Mouse (Mus musculus): ENCODE measurements around the gene Dhdh. TPM values are rescaled to one million over a fixed set of nuclear protein-coding genes. Genes with fewer than 3 reads are reported as not detected.

The Dhdh gene
- polyA plus RNA-seq, 1 experiment from 2014 or later: 5.8 TPM

- H3K9ac ChIP-seq (ENCODE audit: low read depth, low read length): peak overlapping the region; percentile 94
- H3K27me3 ChIP-seq (replicated peaks; ENCODE audit: control insufficient read depth, insufficient read depth, low read length): no peaks in the 10 kb centered on the region
- peak overlapping the region; percentile 96 for H3K27ac ChIP-seq (ENCODE audit: low read depth, low read length)
- no peaks in the 10 kb centered on the region for H3K9me3 ChIP-seq (ENCODE audit: control insufficient read depth, low read length)
- no peak for DNase-seq (ENCODE audit: low spot score)
- WGBS: 45% methylated on average over 9 of the region's 9 CpGs
- peaks cover 24% of the 10 kb centered on the region for H3K36me3 ChIP-seq (ENCODE audit: control insufficient read depth, insufficient read depth, low read length)
- H3K4me1 ChIP-seq (replicated peaks; ENCODE audit: control insufficient read depth, insufficient read depth, low read length): peaks cover 39% of the 10 kb centered on the region
- no peak for ATAC-seq (replicated peaks; ENCODE audit: low FRiP score)
- peak overlapping the region; percentile 98 for H3K4me2 ChIP-seq
- H3K4me3 ChIP-seq (ENCODE audit: low read depth, low read length): peak overlapping the region; percentile 89
Observed at GRCm38 (mm10) chr7:45456721-45457203, 31.8 kb downstream of the Dhdh start.

GRCm38 (mm10) chr7:45455932-45456696 lies 32.5 kb downstream of the Dhdh start:
- Histone ChIP-seq H3K4me2 (no peak overlapping the region), H3K9me3 (ENCODE audit: control insufficient read depth, low read length) (no peaks in the 10 kb centered on the region), H3K4me3 (ENCODE audit: low read depth, low read length) (0 out of 2 replicates have a peak overlapping the region, but pooled peaks have one; percentile 89), H3K4me1 (replicated peaks; ENCODE audit: control insufficient read depth, insufficient read depth, low read length) (peaks cover 37% of the 10 kb centered on the region), H3K9ac (ENCODE audit: low read depth, low read length) (no peak overlapping the region), H3K27ac (ENCODE audit: low read depth, low read length) (peak overlapping the region; percentile 96), H3K27me3 (replicated peaks; ENCODE audit: control insufficient read depth, insufficient read depth, low read length) (no peaks in the 10 kb centered on the region), H3K36me3 (ENCODE audit: control insufficient read depth, insufficient read depth, low read length) (peaks cover 23% of the 10 kb centered on the region)
- ATAC-seq (replicated peaks; ENCODE audit: low FRiP score): no peak
- WGBS: 77% methylated on average over 13 of the region's 13 CpGs
- DNase-seq (ENCODE audit: low spot score): no peak

- peaks cover 26% of the 10 kb centered on the region for H3K4me1 ChIP-seq (replicated peaks; ENCODE audit: control insufficient read depth, insufficient read depth, low read length)
- no peak overlapping the region for H3K9ac ChIP-seq (ENCODE audit: low read depth, low read length)
- no peaks in the 10 kb centered on the region for H3K27me3 ChIP-seq (replicated peaks; ENCODE audit: control insufficient read depth, insufficient read depth, low read length)
- WGBS: 88% methylated on average over 15 of the region's 15 CpGs
- no peak overlapping the region for H3K4me3 ChIP-seq (ENCODE audit: low read depth, low read length)
- H3K9me3 ChIP-seq (ENCODE audit: control insufficient read depth, low read length): no peaks in the 10 kb centered on the region
- DNase-seq (ENCODE audit: low spot score) (no peak), ATAC-seq (replicated peaks; ENCODE audit: low FRiP score) (no peak)
- no peak overlapping the region for H3K4me2 ChIP-seq
- H3K36me3 ChIP-seq (ENCODE audit: control insufficient read depth, insufficient read depth, low read length): peaks cover 23% of the 10 kb centered on the region
- H3K27ac ChIP-seq (ENCODE audit: low read depth, low read length): no peak overlapping the region
Observed at GRCm38 (mm10) chr7:45454971-45455370, 33.6 kb downstream of the Dhdh start.

DNA sequence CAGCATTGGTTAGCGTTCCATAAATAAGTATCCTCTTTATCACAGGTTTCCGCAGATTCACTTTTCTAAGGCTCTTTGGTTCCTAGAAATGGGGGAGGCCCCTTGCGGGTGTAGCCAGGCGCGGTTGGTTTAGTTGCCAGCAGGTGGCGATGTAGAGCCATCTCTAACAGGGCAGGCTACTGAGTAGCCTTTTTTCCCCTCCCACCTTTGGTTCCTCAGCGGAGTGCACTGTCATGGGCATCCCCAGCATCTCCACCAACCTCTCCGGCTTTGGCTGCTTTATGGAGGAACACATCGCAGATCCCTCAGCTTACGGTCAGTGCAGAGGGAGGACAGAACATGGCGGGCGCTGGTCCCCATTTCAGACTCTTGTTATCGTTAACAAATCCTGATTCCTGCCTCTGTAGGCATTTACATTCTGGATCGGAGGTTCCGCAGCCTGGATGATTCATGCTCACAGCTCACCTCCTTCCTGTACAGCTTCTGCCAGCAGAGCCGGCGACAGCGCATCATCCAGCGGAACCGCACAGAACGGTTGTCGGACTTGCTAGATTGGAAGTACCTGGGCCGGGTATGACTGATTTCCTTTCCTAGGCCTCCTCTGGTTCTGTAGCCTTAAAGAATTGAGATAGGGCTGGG lies 37.1 kb downstream of the Dhdh start:
- peak; percentile 80 for DNase-seq (ENCODE audit: low spot score)
- Histone ChIP-seq H3K36me3 (ENCODE audit: control insufficient read depth, insufficient read depth, low read length) (peaks cover 14% of the 10 kb centered on the region), H3K4me3 (ENCODE audit: low read depth, low read length) (no peak overlapping the region), H3K4me1 (replicated peaks; ENCODE audit: control insufficient read depth, insufficient read depth, low read length) (peaks cover 4% of the 10 kb centered on the region), H3K9ac (ENCODE audit: low read depth, low read length) (no peak overlapping the region), H3K4me2 (no peak overlapping the region; the same call in 1 of the 2 replicates), H3K9me3 (ENCODE audit: control insufficient read depth, low read length) (no peaks in the 10 kb centered on the region), H3K27me3 (replicated peaks; ENCODE audit: control insufficient read depth, insufficient read depth, low read length) (no peaks in the 10 kb centered on the region), H3K27ac (ENCODE audit: low read depth, low read length) (no peak overlapping the region)
- 49% methylated on average over 23 of the region's 23 CpGs for WGBS
- ATAC-seq (replicated peaks; ENCODE audit: low FRiP score): peak; percentile 75

DNA sequence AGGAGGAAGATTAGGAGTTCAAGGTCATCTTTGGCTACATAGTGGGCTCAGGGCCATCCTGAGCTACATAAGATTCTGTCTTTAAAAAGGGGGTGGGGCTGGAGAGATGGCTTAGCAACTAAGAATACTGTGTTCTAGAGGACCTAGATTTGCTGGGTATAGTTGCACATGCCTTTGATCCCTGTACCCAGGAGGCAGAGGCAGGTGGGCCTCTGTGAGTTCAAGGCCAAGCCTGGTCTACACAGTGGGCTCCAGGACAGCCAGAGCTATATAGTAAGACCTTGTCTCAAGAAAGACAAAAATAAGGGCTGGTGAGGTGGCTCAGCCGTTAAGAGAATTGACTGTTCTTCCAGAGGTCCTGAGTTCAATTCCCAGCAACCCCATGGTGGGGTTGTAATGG lies 38.6 kb downstream of the Dhdh start:
- ATAC-seq (replicated peaks; ENCODE audit: low FRiP score) (no peak), DNase-seq (ENCODE audit: low spot score) (no peak)
- no peak overlapping the region for H3K4me3 ChIP-seq (ENCODE audit: low read depth, low read length)
- H3K4me2 ChIP-seq: no peak overlapping the region
- H3K9ac ChIP-seq (ENCODE audit: low read depth, low read length): no peak overlapping the region
- H3K4me1 ChIP-seq (replicated peaks; ENCODE audit: control insufficient read depth, insufficient read depth, low read length): peaks cover 4% of the 10 kb centered on the region
- H3K27me3 ChIP-seq (replicated peaks; ENCODE audit: control insufficient read depth, insufficient read depth, low read length): no peaks in the 10 kb centered on the region
- H3K9me3 ChIP-seq (ENCODE audit: control insufficient read depth, low read length): no peaks in the 10 kb centered on the region
- 79% methylated on average over 1 of the region's 1 CpGs for WGBS
- H3K27ac ChIP-seq (ENCODE audit: low read depth, low read length): no peak overlapping the region
- H3K36me3 ChIP-seq (ENCODE audit: control insufficient read depth, insufficient read depth, low read length): peaks cover 10% of the 10 kb centered on the region; the same call in 1 of the 2 replicates

DNA sequence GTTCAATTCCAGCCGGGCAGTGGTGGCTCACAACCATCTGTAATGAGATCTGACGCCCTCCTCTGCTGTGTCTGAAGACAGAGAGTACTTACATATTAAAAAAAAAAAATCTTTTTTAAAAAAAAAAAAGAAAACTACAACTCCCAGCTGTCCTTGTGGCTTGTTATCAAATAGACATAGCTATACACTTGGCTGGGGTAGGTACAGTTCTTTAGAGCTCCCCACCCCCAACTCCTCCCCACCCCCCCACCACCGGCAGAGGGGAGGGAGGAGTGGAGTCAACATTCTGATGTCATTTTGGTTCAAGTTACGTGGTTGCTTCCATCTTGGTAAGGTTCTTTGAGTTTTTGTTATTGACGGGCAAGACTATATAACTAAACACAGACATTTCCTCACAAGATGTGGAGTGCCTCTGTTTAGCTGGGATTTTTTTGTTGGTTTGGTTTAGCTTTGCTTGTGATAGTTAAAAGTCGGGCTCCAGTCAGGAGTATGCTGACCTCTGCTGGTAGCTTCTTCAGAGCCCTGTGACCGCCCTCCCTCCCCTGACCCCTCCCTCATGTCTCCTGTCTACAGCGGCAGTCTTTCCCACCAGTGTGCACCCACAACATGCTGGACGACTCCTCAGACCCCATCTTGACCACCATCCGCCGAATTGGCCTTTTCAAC lies 41.1 kb downstream of the Dhdh start:
- Histone ChIP-seq H3K9me3 (ENCODE audit: control insufficient read depth, low read length) (no peaks in the 10 kb centered on the region), H3K9ac (ENCODE audit: low read depth, low read length) (peak overlapping the region; percentile 32; the same call in 1 of the 2 replicates), H3K27ac (ENCODE audit: low read depth, low read length) (no peak overlapping the region), H3K4me3 (ENCODE audit: low read depth, low read length) (peak overlapping the region; percentile 23), H3K27me3 (replicated peaks; ENCODE audit: control insufficient read depth, insufficient read depth, low read length) (no peaks in the 10 kb centered on the region), H3K4me1 (replicated peaks; ENCODE audit: control insufficient read depth, insufficient read depth, low read length) (peaks cover 13% of the 10 kb centered on the region), H3K36me3 (ENCODE audit: control insufficient read depth, insufficient read depth, low read length) (peaks cover 12% of the 10 kb centered on the region; the same call in 1 of the 2 replicates), H3K4me2 (peak overlapping the region; percentile 51)
- WGBS: 26% methylated on average over 11 of the region's 11 CpGs
- peak; percentile 72 for ATAC-seq (replicated peaks; ENCODE audit: low FRiP score)
- no peak for DNase-seq (ENCODE audit: low spot score)

DNA sequence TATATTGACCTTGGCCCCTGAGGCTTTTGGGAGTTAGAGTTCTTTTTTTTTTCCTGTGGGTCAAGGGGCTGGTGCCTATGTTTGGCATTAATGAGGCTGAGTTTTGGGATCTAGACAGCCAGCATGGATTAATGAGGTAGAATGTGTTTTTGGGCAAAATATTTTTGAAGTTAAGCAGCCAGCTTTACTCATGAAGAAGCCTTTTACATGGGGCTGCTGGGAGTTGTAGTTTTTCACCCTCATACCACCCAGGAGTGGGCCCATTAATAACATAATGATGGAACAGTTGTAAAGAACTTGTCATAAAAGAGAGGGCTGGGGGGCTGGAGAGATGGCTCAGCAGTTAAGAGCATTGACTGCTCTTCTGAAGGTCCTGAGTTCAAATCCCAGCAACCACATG lies 42.0 kb downstream of the Dhdh start:
- DNase-seq (ENCODE audit: low spot score): no peak
- Histone ChIP-seq H3K27me3 (replicated peaks; ENCODE audit: control insufficient read depth, insufficient read depth, low read length) (no peaks in the 10 kb centered on the region), H3K4me1 (replicated peaks; ENCODE audit: control insufficient read depth, insufficient read depth, low read length) (peaks cover 11% of the 10 kb centered on the region), H3K4me2 (no peak overlapping the region), H3K9me3 (ENCODE audit: control insufficient read depth, low read length) (no peaks in the 10 kb centered on the region), H3K9ac (ENCODE audit: low read depth, low read length) (no peak overlapping the region), H3K4me3 (ENCODE audit: low read depth, low read length) (no peak overlapping the region), H3K27ac (ENCODE audit: low read depth, low read length) (no peak overlapping the region), H3K36me3 (ENCODE audit: control insufficient read depth, insufficient read depth, low read length) (peaks cover 12% of the 10 kb centered on the region; the same call in 1 of the 2 replicates)
- ATAC-seq (replicated peaks; ENCODE audit: low FRiP score): no peak

GRCm38 (mm10) chr7:45443526-45444420 lies 44.8 kb downstream of the Dhdh start:
- H3K9me3 ChIP-seq (ENCODE audit: control insufficient read depth, low read length): no peaks in the 10 kb centered on the region
- peaks cover 9% of the 10 kb centered on the region for H3K4me1 ChIP-seq (replicated peaks; ENCODE audit: control insufficient read depth, insufficient read depth, low read length)
- no peak for DNase-seq (ENCODE audit: low spot score)
- H3K27me3 ChIP-seq (replicated peaks; ENCODE audit: control insufficient read depth, insufficient read depth, low read length): no peaks in the 10 kb centered on the region
- H3K36me3 ChIP-seq (ENCODE audit: control insufficient read depth, insufficient read depth, low read length): peaks cover 12% of the 10 kb centered on the region; the same call in 1 of the 2 replicates
- H3K4me3 ChIP-seq (ENCODE audit: low read depth, low read length): no peak overlapping the region
- 57% methylated on average over 22 of the region's 22 CpGs for WGBS
- no peak overlapping the region for H3K27ac ChIP-seq (ENCODE audit: low read depth, low read length)
- no peak overlapping the region for H3K9ac ChIP-seq (ENCODE audit: low read depth, low read length)
- H3K4me2 ChIP-seq: no peak overlapping the region
- no peak; the same call in 1 of the 2 replicates for ATAC-seq (replicated peaks; ENCODE audit: low FRiP score)

All from liver, embryonic 11.5 days (tissue).